Mouse (Mus musculus) liver, embryonic 11.5 days (tissue): ENCODE measurements around the gene Olfr582. TPM values are rescaled to one million over a fixed set of nuclear protein-coding genes. Genes with fewer than 3 reads are reported as not detected.

Experiments
- ATAC-seq: fragments of 200-750 bp; cut with Nextera tagmentation; replicated peaks from 2 replicates; pipeline ENCODE4 v1.8.0; 2017; ENCODE audit warnings: moderate number of reproducible peaks, mild to moderate bottlenecking, moderate TSS enrichment, moderate library complexity; ENCODE audit not compliant: low FRiP score
- DNase-seq: peaks from one replicate; pipeline ENCODE4 v3.0.0-alpha.2; 2017; ENCODE audit warnings: low spot score
- H3K27ac ChIP-seq: fragments of 300-500 bp; sonication (generic); 2 replicates; pipeline ENCODE4 v1.5.1; 2014; ENCODE audit warnings: mild to moderate bottlenecking, low read depth, low read length, control low read depth
- H3K27me3 ChIP-seq: fragments of 300-500 bp; sonication (generic); replicated peaks from 2 replicates; pipeline ENCODE4 v1.6.1; 2014; ENCODE audit warnings: low read length, mixed read lengths; ENCODE audit not compliant: control insufficient read depth, insufficient read depth
- H3K36me3 ChIP-seq: fragments of 300-500 bp; sonication (generic); 2 replicates; pipeline ENCODE4 v1.6.1; 2014; ENCODE audit warnings: mild to moderate bottlenecking, low read length, moderate library complexity, mixed read lengths; ENCODE audit not compliant: control insufficient read depth, insufficient read depth
- H3K4me1 ChIP-seq: fragments of 300-500 bp; sonication (generic); replicated peaks from 2 replicates; pipeline ENCODE4 v1.6.1; 2014; ENCODE audit warnings: low read length, mixed read lengths; ENCODE audit not compliant: control insufficient read depth, insufficient read depth
- H3K4me2 ChIP-seq: fragments of 300-500 bp; sonication (generic); 2 replicates; pipeline ENCODE4 v1.6.1; 2014; ENCODE audit warnings: mild to moderate bottlenecking, control low read depth, moderate library complexity
- H3K4me3 ChIP-seq: fragments of 300-500 bp; sonication (generic); 2 replicates; pipeline ENCODE4 v1.5.1; 2014; ENCODE audit warnings: low read depth, low read length, control low read depth
- H3K9ac ChIP-seq: fragments of 300-500 bp; sonication (generic); 2 replicates; pipeline ENCODE4 v1.6.1; 2014; ENCODE audit warnings: low read depth, low read length, control low read depth
- H3K9me3 ChIP-seq: fragments of 300-500 bp; sonication (generic); 2 replicates; pipeline ENCODE4 v1.6.1; 2016; ENCODE audit warnings: low read length, inconsistent platforms, mixed read lengths; ENCODE audit not compliant: control insufficient read depth
- WGBS: fragments of 180-500 bp; shearing (Covaris S2); extraction: QIAGEN DNeasy Blood & Tissue Kit; methylation state at CpG from one replicate; pipeline ENCODE4 v1.1.7; 2014; 5-methylcytosine and 5-hydroxymethylcytosine counted together
- polyA plus RNA-seq: library from polyadenylated mRNA; unstranded; fragments of >200 nt; fragmentation: Nextera tagmentation; extraction: Ambion mirVana; gene quantifications from 2 replicates; pipeline ENCODE4 v1.2.1, GENCODE M21; 2014

Gene Olfr582
- not detected in 2 replicates for polyA plus RNA-seq

GRCm38 (mm10) chr7:103037724-103038123 lies at the start of gene Olfr582:
Olfr582 (plus strand) TSS chr7:103038024.
- ATAC-seq (no peak), DNase-seq (no peak)
- H3K9ac ChIP-seq: no peak within 1 kb of the TSS
- no peak within 1 kb of the TSS for H3K27ac ChIP-seq
- no peak within 1 kb of the TSS for H3K4me2 ChIP-seq
- no peaks in the 10 kb centered on the region for H3K27me3 ChIP-seq
- no peaks in the 10 kb centered on the region for H3K9me3 ChIP-seq
- H3K4me3 ChIP-seq: no peak within 1 kb of the TSS
- H3K4me1 ChIP-seq: no peaks in the 10 kb centered on the region
- no peaks in the 10 kb centered on the region for H3K36me3 ChIP-seq

GRCm38 (mm10) chr7:102989224-102989623 lies 48.6 kb upstream of the Olfr582 start, which contains the start of gene Olfr578:
Olfr578 (minus strand) TSS chr7:102989324.
- H3K27ac ChIP-seq: no peak within 1 kb of the TSS
- no peak for ATAC-seq
- no peak within 1 kb of the TSS for H3K9ac ChIP-seq
- no peaks in the 10 kb centered on the region for H3K27me3 ChIP-seq
- WGBS: 63% methylated on average over 3 of the region's 3 CpGs
- H3K9me3 ChIP-seq: no peaks in the 10 kb centered on the region
- no peak for DNase-seq
- no peaks in the 10 kb centered on the region for H3K4me1 ChIP-seq
- H3K36me3 ChIP-seq: no peaks in the 10 kb centered on the region
- no peak within 1 kb of the TSS for H3K4me3 ChIP-seq
- H3K4me2 ChIP-seq: no peak within 1 kb of the TSS

- Histone ChIP-seq H3K4me3 (no peak within 1 kb of the TSS), H3K9ac (no peak within 1 kb of the TSS), H3K36me3 (no peaks in the 10 kb centered on the region), H3K4me2 (no peak within 1 kb of the TSS), H3K4me1 (no peaks in the 10 kb centered on the region), H3K27ac (no peak within 1 kb of the TSS), H3K27me3 (no peaks in the 10 kb centered on the region), H3K9me3 (no peaks in the 10 kb centered on the region)
- WGBS: 76% methylated on average over 1 of the region's 1 CpGs
- no peak for DNase-seq
- no peak for ATAC-seq
Observed at GRCm38 (mm10) chr7:103051000-103051399, 13.2 kb downstream of the Olfr582 start, which contains the start of gene Olfr583. Olfr583 (plus strand) TSS chr7:103051300.

- DNase-seq: no peak
- H3K27me3 ChIP-seq: no peaks in the 10 kb centered on the region
- no peaks in the 10 kb centered on the region for H3K36me3 ChIP-seq
- no peaks in the 10 kb centered on the region for H3K9me3 ChIP-seq
- H3K9ac ChIP-seq: no peak within 1 kb of the TSS
- no peak within 1 kb of the TSS for H3K4me2 ChIP-seq
- H3K4me3 ChIP-seq: no peak within 1 kb of the TSS
- no peak for ATAC-seq
- H3K4me1 ChIP-seq: no peaks in the 10 kb centered on the region
- 71% methylated on average over 1 of the region's 1 CpGs for WGBS
- no peak within 1 kb of the TSS for H3K27ac ChIP-seq
Observed at GRCm38 (mm10) chr7:103081585-103081984, 43.8 kb downstream of the Olfr582 start, which contains the start of gene Olfr584. Olfr584 (plus strand) TSS chr7:103081885.

Other genes with a start within 250 kb of the Olfr582 start
- not detected in 2 replicates for gene Olfr564, start 234.5 kb upstream of the Olfr582 start, polyA plus RNA-seq
- gene Olfr566, start 179.3 kb upstream of the Olfr582 start, polyA plus RNA-seq: not detected in 2 replicates
- not detected in 2 replicates for gene Olfr568, start 160.9 kb upstream of the Olfr582 start, polyA plus RNA-seq
- gene Olfr569, start 147.1 kb upstream of the Olfr582 start, polyA plus RNA-seq: not detected in 2 replicates
- gene Olfr570, start 143.4 kb upstream of the Olfr582 start, polyA plus RNA-seq: not detected in 2 replicates
- gene Olfr571, start 120.5 kb upstream of the Olfr582 start, polyA plus RNA-seq: not detected in 2 replicates
- not detected in 2 replicates for gene Olfr572, start 113.6 kb upstream of the Olfr582 start, polyA plus RNA-seq
- gene Olfr573-ps1, start 95.4 kb upstream of the Olfr582 start, polyA plus RNA-seq: not detected in 2 replicates
- not detected in 2 replicates for gene Olfr574, start 89.6 kb upstream of the Olfr582 start, polyA plus RNA-seq
- not detected in 2 replicates for gene Olfr575, start 79.2 kb upstream of the Olfr582 start, polyA plus RNA-seq
- not detected in 2 replicates for gene Olfr576, start 75.4 kb upstream of the Olfr582 start, polyA plus RNA-seq
- not detected in 2 replicates for gene Olfr577, start 62.1 kb upstream of the Olfr582 start, polyA plus RNA-seq
- gene Olfr578, start 48.7 kb upstream of the Olfr582 start, polyA plus RNA-seq: not detected in 2 replicates
- gene Olfr583, start 13.3 kb downstream of the Olfr582 start, polyA plus RNA-seq: not detected in 2 replicates
- not detected in 2 replicates for gene Olfr584, start 43.9 kb downstream of the Olfr582 start, polyA plus RNA-seq
- not detected in 2 replicates for gene Olfr585, start 59.7 kb downstream of the Olfr582 start, polyA plus RNA-seq
- not detected in 2 replicates for gene Olfr586, start 87.6 kb downstream of the Olfr582 start, polyA plus RNA-seq
- not detected in 2 replicates for gene Olfr588-ps1, start 102.9 kb downstream of the Olfr582 start, polyA plus RNA-seq
- gene Olfr589, start 118.3 kb downstream of the Olfr582 start, polyA plus RNA-seq: not detected in 2 replicates
- not detected in 2 replicates for gene Olfr591, start 140.3 kb downstream of the Olfr582 start, polyA plus RNA-seq
- gene Olfr592, start 146.8 kb downstream of the Olfr582 start, polyA plus RNA-seq: not detected in 2 replicates
- not detected in 2 replicates for gene Olfr593, start 173.8 kb downstream of the Olfr582 start, polyA plus RNA-seq
- not detected in 2 replicates for gene Olfr594, start 179.0 kb downstream of the Olfr582 start, polyA plus RNA-seq
- gene Usp17ld, start 214.5 kb downstream of the Olfr582 start, polyA plus RNA-seq: not detected in 2 replicates